Mouse (Mus musculus): ENCODE results near the gene Aldh1b1. TPM values are rescaled to one million over a fixed set of nuclear protein-coding genes. Genes with fewer than 3 reads are reported as not detected.

Gene Aldh1b1
- polyA plus RNA-seq, 1 experiment from 2014 or later: 638 TPM

DNA sequence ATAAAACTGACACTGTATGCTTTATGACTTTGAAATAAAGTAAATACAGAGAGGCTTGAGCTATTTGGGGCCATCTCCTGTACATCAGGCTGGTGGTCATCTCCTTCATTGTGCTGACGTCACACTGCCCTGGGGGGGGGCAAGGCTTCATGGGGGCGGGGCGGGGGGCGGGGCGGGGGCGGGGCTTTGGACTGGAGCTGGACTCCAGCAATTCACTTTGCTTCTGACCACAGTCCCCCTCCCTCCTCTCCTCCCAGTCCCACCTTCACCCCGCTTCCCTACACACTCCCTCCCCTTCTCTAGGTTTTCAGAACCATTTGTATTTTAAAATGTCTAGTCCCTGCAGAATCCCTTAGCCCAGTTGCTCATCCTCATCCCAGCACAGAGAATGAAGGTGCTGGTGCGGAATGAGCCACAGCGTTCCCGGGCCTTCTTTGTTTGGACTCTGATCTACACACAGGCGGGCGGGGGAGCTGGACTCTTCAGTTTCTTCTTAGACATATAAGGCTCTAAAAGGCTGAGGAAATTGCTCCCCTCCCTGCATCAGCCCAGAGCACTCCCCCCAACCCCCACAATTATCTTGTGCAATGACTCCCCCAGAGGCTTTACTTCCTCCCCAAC, 3.5 kb upstream of the Aldh1b1 start:
- Histone ChIP-seq H3K9ac (ENCODE audit: low read depth, low read length) (peak overlapping the region; percentile 53), H3K4me1 (ENCODE audit: control insufficient read depth, insufficient read depth, low read length) (peaks cover 27% of the 10 kb centered on the region), H3K4me2 (ENCODE audit: low read depth, low read length) (peak overlapping the region; percentile 57), H3K27ac (ENCODE audit: low read length) (peak overlapping the region; percentile 90), H3K9me3 (ENCODE audit: control insufficient read depth, low read length) (no peaks in the 10 kb centered on the region), H3K36me3 (ENCODE audit: control insufficient read depth, insufficient read depth, low read length) (no peaks in the 10 kb centered on the region), H3K27me3 (replicated peaks; ENCODE audit: control insufficient read depth, insufficient read depth, low read length) (no peaks in the 10 kb centered on the region), H3K4me3 (ENCODE audit: low read length) (peak overlapping the region; percentile 33)
- ATAC-seq: peak; percentile 63
- under 1% methylated on average over 12 of the region's 12 CpGs for WGBS

DNA sequence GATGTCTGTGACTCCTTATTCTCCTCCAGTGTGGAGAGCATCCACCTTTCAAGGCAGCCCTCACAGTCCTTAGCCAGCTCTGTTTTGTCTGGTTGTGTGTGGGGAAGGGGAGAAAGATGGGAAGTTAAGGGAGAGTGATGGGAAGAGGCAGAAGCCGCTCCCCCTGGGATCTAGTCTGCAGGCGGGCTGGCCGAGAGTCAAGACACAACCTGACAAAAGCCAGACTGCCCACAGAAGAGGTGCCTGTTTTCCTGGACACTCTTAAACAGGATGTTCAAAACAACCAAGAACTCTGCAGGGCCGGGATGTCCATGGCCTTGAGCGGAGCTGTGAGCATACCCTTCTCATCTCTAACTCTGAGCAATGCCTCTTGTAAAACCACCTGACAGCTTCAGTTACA, 2.1 kb upstream of the Aldh1b1 start:
- H3K4me1 ChIP-seq (ENCODE audit: control insufficient read depth, insufficient read depth, low read length): peaks cover 22% of the 10 kb centered on the region
- WGBS: 46% methylated on average over 5 of the region's 5 CpGs
- H3K27me3 ChIP-seq (replicated peaks; ENCODE audit: control insufficient read depth, insufficient read depth, low read length): no peaks in the 10 kb centered on the region
- no peak overlapping the region for H3K4me2 ChIP-seq (ENCODE audit: low read depth, low read length)
- H3K36me3 ChIP-seq (ENCODE audit: control insufficient read depth, insufficient read depth, low read length): no peaks in the 10 kb centered on the region
- no peak for ATAC-seq
- H3K9me3 ChIP-seq (ENCODE audit: control insufficient read depth, low read length): no peaks in the 10 kb centered on the region
- H3K4me3 ChIP-seq (ENCODE audit: low read length): no peak overlapping the region
- H3K27ac ChIP-seq (ENCODE audit: low read length): peak overlapping the region; percentile 75
- H3K9ac ChIP-seq (ENCODE audit: low read depth, low read length): no peak overlapping the region

DNA sequence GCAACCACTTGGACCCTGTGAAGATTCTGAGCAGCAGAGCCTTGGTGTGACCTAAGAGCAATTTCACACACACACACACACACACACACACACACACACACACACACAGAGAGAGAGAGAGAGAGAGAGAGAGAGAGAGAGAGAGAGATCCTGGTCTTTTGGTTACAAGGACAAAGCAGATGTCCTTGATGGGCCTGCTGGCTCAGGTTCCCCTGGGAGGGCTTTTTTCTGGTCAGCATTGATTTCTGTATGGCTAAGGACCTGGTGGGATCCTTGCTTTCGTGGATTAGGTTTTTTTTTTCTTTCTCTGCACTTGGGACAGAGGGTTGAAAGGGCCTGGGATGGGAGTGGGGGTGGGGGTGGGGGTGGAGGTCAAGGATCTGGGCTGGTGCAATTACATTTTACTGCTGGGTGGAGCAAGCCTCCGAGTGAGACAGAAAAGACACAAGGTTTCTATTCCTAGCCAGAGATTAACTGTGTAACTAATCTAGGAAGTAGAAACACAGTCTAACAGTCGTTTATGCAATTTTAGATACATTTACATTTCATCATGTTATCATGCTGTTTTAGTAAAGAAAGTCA, 1.2 kb downstream of the Aldh1b1 start:
- Histone ChIP-seq H3K27me3 (replicated peaks; ENCODE audit: control insufficient read depth, insufficient read depth, low read length) (no peaks in the 10 kb centered on the region), H3K36me3 (ENCODE audit: control insufficient read depth, insufficient read depth, low read length) (peaks cover 10% of the 10 kb centered on the region), H3K4me2 (ENCODE audit: low read depth, low read length) (peak overlapping the region; percentile 57), H3K9me3 (ENCODE audit: control insufficient read depth, low read length) (no peaks in the 10 kb centered on the region), H3K27ac (ENCODE audit: low read length) (peak overlapping the region; percentile 85), H3K4me1 (ENCODE audit: control insufficient read depth, insufficient read depth, low read length) (peaks cover 19% of the 10 kb centered on the region), H3K4me3 (ENCODE audit: low read length) (peak overlapping the region; percentile 60), H3K9ac (ENCODE audit: low read depth, low read length) (peak overlapping the region; percentile 55; the same call in 1 of the 2 replicates)
- WGBS: 17% methylated on average over 3 of the region's 3 CpGs
- ATAC-seq: peak; percentile 39

DNA sequence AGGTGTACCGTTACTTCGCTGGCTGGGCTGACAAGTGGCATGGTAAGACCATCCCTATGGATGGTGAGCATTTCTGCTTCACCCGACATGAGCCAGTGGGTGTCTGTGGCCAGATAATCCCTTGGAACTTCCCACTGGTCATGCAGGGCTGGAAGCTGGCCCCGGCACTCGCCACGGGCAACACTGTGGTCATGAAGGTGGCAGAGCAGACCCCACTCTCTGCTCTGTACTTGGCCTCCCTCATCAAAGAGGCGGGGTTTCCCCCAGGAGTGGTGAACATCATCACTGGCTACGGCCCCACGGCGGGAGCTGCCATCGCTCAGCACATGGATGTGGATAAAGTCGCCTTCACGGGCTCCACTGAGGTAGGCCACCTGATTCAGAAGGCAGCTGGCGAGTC, 4.1 kb downstream of the Aldh1b1 start:
- ATAC-seq: no peak
- no peak overlapping the region for H3K27ac ChIP-seq (ENCODE audit: low read length)
- H3K9ac ChIP-seq (ENCODE audit: low read depth, low read length): no peak overlapping the region
- no peaks in the 10 kb centered on the region for H3K9me3 ChIP-seq (ENCODE audit: control insufficient read depth, low read length)
- 95% methylated on average over 14 of the region's 14 CpGs for WGBS
- no peaks in the 10 kb centered on the region for H3K27me3 ChIP-seq (replicated peaks; ENCODE audit: control insufficient read depth, insufficient read depth, low read length)
- H3K4me1 ChIP-seq (ENCODE audit: control insufficient read depth, insufficient read depth, low read length): peaks cover under 1% of the 10 kb centered on the region; the same call in 1 of the 2 replicates
- H3K4me2 ChIP-seq (ENCODE audit: low read depth, low read length): no peak overlapping the region
- no peak overlapping the region for H3K4me3 ChIP-seq (ENCODE audit: low read length)
- peaks cover 13% of the 10 kb centered on the region for H3K36me3 ChIP-seq (ENCODE audit: control insufficient read depth, insufficient read depth, low read length)

DNA sequence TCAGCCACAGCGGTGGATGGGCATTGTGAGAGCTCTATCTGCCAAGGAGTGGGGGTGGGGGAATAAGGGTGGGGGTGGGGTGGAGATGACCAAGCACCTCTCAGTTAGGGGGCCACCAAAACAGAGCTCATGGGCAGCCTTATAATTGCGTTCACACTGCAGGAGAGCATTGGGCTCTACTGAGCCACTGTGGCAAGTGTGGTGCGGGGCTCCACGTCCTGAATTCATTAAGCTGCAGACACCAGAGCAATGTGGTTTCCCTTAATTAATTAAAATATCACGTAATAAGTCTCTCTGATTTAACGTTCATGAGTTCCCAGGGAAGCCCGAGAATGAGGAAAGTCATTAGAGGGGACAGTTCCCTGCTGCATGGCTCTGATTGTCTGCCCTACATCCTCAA, 9.2 kb downstream of the Aldh1b1 start:
- no peak for ATAC-seq
- 58% methylated on average over 7 of the region's 7 CpGs for whole genome bisulfite sequencing
- no peaks in the 10 kb centered on the region for H3K9me3 ChIP-seq (ENCODE audit: control insufficient read depth, low read length)

DNA sequence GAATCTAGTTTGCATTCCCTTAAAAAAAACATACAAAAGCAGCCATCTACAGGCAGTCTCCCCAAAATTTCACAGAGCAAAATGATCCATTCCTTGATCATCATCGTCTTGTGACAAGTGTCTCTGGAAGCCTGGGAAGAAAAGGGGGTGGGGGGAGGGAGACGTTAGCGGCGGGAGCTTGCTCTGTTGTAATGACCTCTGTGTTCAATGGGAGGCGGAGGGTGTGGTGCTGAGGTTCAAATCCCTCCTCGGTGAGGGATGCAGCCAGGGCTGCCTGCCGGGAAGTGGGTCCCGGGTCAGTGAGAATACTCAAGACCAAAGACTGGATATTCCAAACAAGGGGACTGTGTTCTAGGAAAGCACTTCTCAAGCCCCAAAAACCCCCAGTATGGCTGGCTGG, 12.4 kb downstream of the Aldh1b1 start:
- H3K9ac ChIP-seq (ENCODE audit: low read depth, low read length): no peak overlapping the region
- no peak for ATAC-seq
- no peak overlapping the region for H3K4me2 ChIP-seq (ENCODE audit: low read depth, low read length)
- H3K36me3 ChIP-seq (ENCODE audit: control insufficient read depth, insufficient read depth, low read length): no peaks in the 10 kb centered on the region
- H3K27me3 ChIP-seq (replicated peaks; ENCODE audit: control insufficient read depth, insufficient read depth, low read length): no peaks in the 10 kb centered on the region
- H3K4me1 ChIP-seq (ENCODE audit: control insufficient read depth, insufficient read depth, low read length): no peaks in the 10 kb centered on the region
- H3K9me3 ChIP-seq (ENCODE audit: control insufficient read depth, low read length): no peaks in the 10 kb centered on the region
- no peak overlapping the region for H3K4me3 ChIP-seq (ENCODE audit: low read length)
- 27% methylated on average over 8 of the region's 8 CpGs for WGBS
- no peak overlapping the region for H3K27ac ChIP-seq (ENCODE audit: low read length)

More for the DNA sequence above, 9.2 kb downstream of the Aldh1b1 start:
- Histone ChIP-seq H3K4me2 (ENCODE audit: low read depth, low read length) (no peak overlapping the region), H3K36me3 (ENCODE audit: control insufficient read depth, insufficient read depth, low read length) (0 out of 2 replicates have a peak, but pooled peaks cover 5% of the 10 kb centered on the region), H3K4me1 (ENCODE audit: control insufficient read depth, insufficient read depth, low read length) (no peaks in the 10 kb centered on the region), H3K27ac (ENCODE audit: low read length) (no peak overlapping the region), H3K27me3 (replicated peaks; ENCODE audit: control insufficient read depth, insufficient read depth, low read length) (no peaks in the 10 kb centered on the region), H3K4me3 (ENCODE audit: low read length) (no peak overlapping the region), H3K9ac (ENCODE audit: low read depth, low read length) (no peak overlapping the region)

DNA sequence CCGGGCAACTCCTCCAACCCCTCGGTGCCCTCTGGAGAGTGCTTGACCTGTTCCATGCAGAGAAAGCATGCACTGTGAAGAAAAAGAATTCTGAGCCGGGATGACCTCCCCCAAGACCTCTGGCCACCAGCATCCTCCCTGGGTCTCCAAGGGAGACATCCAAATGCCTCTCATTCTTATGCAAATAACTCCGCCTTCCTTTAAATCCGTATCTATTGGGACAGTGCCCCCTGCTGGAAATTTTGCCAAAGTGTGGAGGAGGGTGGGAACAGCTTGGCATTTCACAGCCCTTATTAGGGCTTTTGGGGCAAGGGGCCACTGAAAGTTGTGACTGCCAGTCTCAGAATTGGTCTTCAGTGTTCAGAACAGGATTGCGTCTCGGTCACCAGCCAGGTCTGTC, 16.7 kb downstream of the Aldh1b1 start:
- 47% methylated on average over 7 of the region's 7 CpGs for WGBS
- Histone ChIP-seq H3K4me3 (ENCODE audit: low read length) (no peak overlapping the region), H3K27ac (ENCODE audit: low read length) (no peak overlapping the region), H3K9me3 (ENCODE audit: control insufficient read depth, low read length) (no peaks in the 10 kb centered on the region), H3K27me3 (replicated peaks; ENCODE audit: control insufficient read depth, insufficient read depth, low read length) (no peaks in the 10 kb centered on the region), H3K4me2 (ENCODE audit: low read depth, low read length) (no peak overlapping the region), H3K36me3 (ENCODE audit: control insufficient read depth, insufficient read depth, low read length) (no peaks in the 10 kb centered on the region), H3K9ac (ENCODE audit: low read depth, low read length) (no peak overlapping the region), H3K4me1 (ENCODE audit: control insufficient read depth, insufficient read depth, low read length) (peaks cover 14% of the 10 kb centered on the region)
- ATAC-seq: no peak

DNA sequence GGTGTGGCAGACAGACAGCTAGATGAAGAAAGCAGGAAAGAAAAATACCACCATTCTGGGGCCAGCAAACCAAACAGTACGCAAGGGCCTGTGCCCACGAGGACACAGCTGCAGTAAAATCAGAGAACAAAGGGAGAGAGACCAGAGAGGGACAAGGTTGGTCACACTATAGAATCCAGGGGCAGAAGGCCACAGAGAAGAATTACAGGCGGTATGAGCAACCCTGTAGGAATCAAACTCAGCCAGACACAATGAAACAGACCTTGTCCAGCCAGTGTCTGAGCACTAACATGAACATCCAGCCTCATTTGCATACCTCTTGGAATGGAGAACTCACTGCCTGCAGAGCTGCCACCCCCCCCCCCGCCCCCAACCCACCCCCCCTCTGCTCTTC, 20.0 kb downstream of the Aldh1b1 start:
- Histone ChIP-seq H3K9me3 (ENCODE audit: control insufficient read depth, low read length) (no peaks in the 10 kb centered on the region), H3K27me3 (replicated peaks; ENCODE audit: control insufficient read depth, insufficient read depth, low read length) (0 out of 2 replicates have a peak, but pooled peaks cover 6% of the 10 kb centered on the region), H3K27ac (ENCODE audit: low read length) (no peak overlapping the region), H3K4me2 (ENCODE audit: low read depth, low read length) (peak overlapping the region; percentile 54), H3K4me3 (ENCODE audit: low read length) (peak overlapping the region; percentile 29; the same call in 1 of the 2 replicates), H3K36me3 (ENCODE audit: control insufficient read depth, insufficient read depth, low read length) (no peaks in the 10 kb centered on the region), H3K4me1 (ENCODE audit: control insufficient read depth, insufficient read depth, low read length) (peaks cover 14% of the 10 kb centered on the region), H3K9ac (ENCODE audit: low read depth, low read length) (no peak overlapping the region)
- 32% methylated on average over 4 of the region's 4 CpGs for WGBS
- peak; percentile 45; the same call in 1 of the 2 replicates for ATAC-seq

DNA sequence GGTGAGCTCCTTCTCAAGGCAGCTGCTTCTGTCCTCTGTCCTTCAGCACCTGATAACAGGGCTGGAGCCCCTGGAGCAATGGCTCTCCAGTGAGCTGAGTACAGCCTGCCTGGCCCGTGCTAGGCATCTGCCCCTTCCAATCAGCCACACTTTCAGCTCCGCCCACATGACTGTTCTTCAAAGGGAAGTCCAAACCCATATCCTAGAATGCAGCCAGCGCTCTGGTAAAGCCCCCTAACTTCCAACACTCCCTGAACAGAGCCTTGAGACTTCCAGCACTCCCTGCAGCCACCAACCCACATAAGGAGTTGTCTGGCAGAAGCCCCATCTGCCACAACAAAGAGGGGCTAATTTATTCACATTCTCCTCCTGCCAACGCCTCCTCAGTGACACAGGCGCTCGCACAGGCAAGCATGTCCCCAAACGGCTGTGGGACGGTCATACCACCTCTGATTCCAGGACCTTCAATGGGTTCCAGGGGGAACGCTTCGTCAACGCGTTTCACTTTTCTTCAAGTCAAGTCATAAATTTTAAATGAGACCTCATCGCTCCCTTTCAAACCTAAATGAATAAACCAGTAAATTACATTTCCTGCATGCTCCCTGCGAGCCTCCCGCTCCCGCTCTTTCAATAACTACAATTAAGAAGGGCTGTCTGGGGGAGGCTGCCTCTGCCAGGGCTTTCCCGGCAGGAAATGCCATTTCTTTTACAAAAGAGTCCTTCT, 20.5 kb downstream of the Aldh1b1 start:
- H3K27me3 ChIP-seq (replicated peaks; ENCODE audit: control insufficient read depth, insufficient read depth, low read length): peaks cover 8% of the 10 kb centered on the region
- H3K27ac ChIP-seq (ENCODE audit: low read length): peak overlapping the region; percentile 5; the same call in 1 of the 2 replicates
- H3K36me3 ChIP-seq (ENCODE audit: control insufficient read depth, insufficient read depth, low read length): no peaks in the 10 kb centered on the region
- peak; percentile 68 for ATAC-seq
- H3K4me3 ChIP-seq (ENCODE audit: low read length): peak overlapping the region; percentile 29
- H3K9ac ChIP-seq (ENCODE audit: low read depth, low read length): 0 out of 2 replicates have a peak overlapping the region, but pooled peaks have one; percentile 2
- no peaks in the 10 kb centered on the region for H3K9me3 ChIP-seq (ENCODE audit: control insufficient read depth, low read length)
- peaks cover 14% of the 10 kb centered on the region for H3K4me1 ChIP-seq (ENCODE audit: control insufficient read depth, insufficient read depth, low read length)
- 7% methylated on average over 17 of the region's 17 CpGs for WGBS
- H3K4me2 ChIP-seq (ENCODE audit: low read depth, low read length): peak overlapping the region; percentile 54
